Mouse (Mus musculus) liver, adult 2 months (tissue): ENCODE results near the gene Brix1. TPM values are rescaled to one million over a fixed set of nuclear protein-coding genes. Genes with fewer than 3 reads are reported as not detected.

Source experiments
- DNase-seq: peaks from one replicate; pipeline ENCODE4 v3.0.0-alpha.2; 2011; ENCODE audit warnings: low read depth, low spot score; ENCODE audit errors: extremely low read depth
- H3K27ac ChIP-seq: fragments of 200-500 bp; replicated peaks from 2 replicates; pipeline ENCODE4 v1.5.1; 2012; ENCODE audit warnings: low read depth, mild to moderate bottlenecking, control low read depth, inconsistent platforms, low read length; ENCODE audit not compliant: insufficient read depth
- H3K27me3 ChIP-seq: fragments of 200-500 bp; 2 replicates; pipeline ENCODE4 v1.6.1; 2012; ENCODE audit warnings: mild to moderate bottlenecking, moderate library complexity, low read length, inconsistent platforms; ENCODE audit not compliant: control insufficient read depth, insufficient read depth
- H3K36me3 ChIP-seq: fragments of 200-500 bp; 2 replicates; pipeline ENCODE4 v1.6.1; 2012; ENCODE audit warnings: low read length, inconsistent platforms; ENCODE audit not compliant: control insufficient read depth, insufficient read depth
- H3K4me1 ChIP-seq: fragments of 200-500 bp; 2 replicates; pipeline ENCODE4 v1.6.1; 2011; ENCODE audit warnings: low read length; ENCODE audit not compliant: control insufficient read depth, insufficient read depth
- H3K4me3 ChIP-seq: fragments of 200-500 bp; 2 replicates; pipeline ENCODE4 v1.5.1; 2011; ENCODE audit warnings: low read depth, mild to moderate bottlenecking, control low read depth, low read length, moderate library complexity; ENCODE audit not compliant: insufficient read depth
- H3K79me2 ChIP-seq: fragments of 200-500 bp; 2 replicates; pipeline ENCODE4 v1.6.1; 2012; ENCODE audit warnings: inconsistent platforms, mild to moderate bottlenecking, low read length, moderate library complexity; ENCODE audit not compliant: control insufficient read depth, insufficient read depth
- H3K9ac ChIP-seq: fragments of 200-500 bp; 2 replicates; pipeline ENCODE4 v1.6.1; 2012; ENCODE audit warnings: low read depth, mild to moderate bottlenecking, control low read depth, inconsistent platforms, low read length
- CTCF ChIP-seq: fragments of 200-500 bp; IDR thresholded peaks from 2 replicates; pipeline ENCODE4 v1.5.1; 2011; ENCODE audit warnings: low read depth, low read length, control low read depth
- POLR2A ChIP-seq: fragments of 200-500 bp; IDR thresholded peaks from 2 replicates; pipeline ENCODE4 v1.6.1; 2011; ENCODE audit warnings: low read length, control low read depth; ENCODE audit not compliant: insufficient read depth; ENCODE audit errors: extremely low read depth
- WGBS: fragments of 180-500 bp; shearing (Covaris S2); methylation state at CpG from one replicate; pipeline ENCODE4 v1.1.7; 2018; 5-methylcytosine and 5-hydroxymethylcytosine counted together
- polyA plus RNA-seq: library from polyadenylated mRNA; depleted of rRNA; stranded (reverse); fragments of >200 nt; gene quantifications from 2 replicates; pipeline ENCODE4 v1.2.3, GENCODE M21; 2012; rRNA removed
- total RNA-seq: library from RNA; depleted of rRNA; stranded (reverse); fragments of >200 nt; gene quantifications from 2 replicates; pipeline ENCODE4 v1.2.3, GENCODE M21; 2014; rRNA removed

Brix1 gene
- total and polyA plus RNA-seq, 2 experiments, result 1.6 to 8.0 TPM

GRCm38 (mm10) chr15:10442275-10442674, 43.5 kb downstream of the Brix1 start:
- Histone ChIP-seq H3K4me1 (no peaks in the 10 kb centered on the region), H3K27me3 (no peaks in the 10 kb centered on the region), H3K36me3 (peaks cover 26% of the 10 kb centered on the region), H3K79me2 (no peaks in the 10 kb centered on the region), H3K4me3 (no peak overlapping the region), H3K27ac (no peak overlapping the region), H3K9ac (no peak overlapping the region)
- TF ChIP-seq POLR2A, result no peak
- WGBS, result 84% methylated on average over 1 of the region's 1 CpGs
- DNase-seq, result no peak

DNA sequence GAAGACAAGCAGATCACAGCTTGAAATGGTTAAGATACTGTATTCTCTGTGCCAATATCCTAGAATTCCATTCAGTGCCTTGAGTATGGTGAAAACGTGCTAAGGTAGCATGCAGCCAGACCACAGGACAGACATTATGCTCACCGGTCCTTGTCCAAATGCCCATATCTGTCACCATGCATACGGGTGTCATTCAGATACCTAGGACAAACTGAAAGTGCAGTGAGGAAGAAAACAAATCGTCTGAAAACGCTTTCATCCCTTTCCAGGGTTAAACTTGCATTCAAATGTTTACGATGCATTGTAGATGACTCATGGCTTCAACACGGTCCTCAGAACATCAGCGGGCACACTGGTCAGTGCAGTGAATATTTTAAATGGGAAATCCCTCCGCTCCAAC, 44.3 kb downstream of the Brix1 start:
- TF ChIP-seq POLR2A, result no peak
- 86% methylated on average over 9 of the region's 9 CpGs for WGBS

GRCm38 (mm10) chr15:10439963-10440362, 45.8 kb downstream of the Brix1 start:
- peak; percentile 26 for DNase-seq
- no peak overlapping the region for H3K27ac ChIP-seq
- 69% methylated on average over 6 of the region's 6 CpGs for WGBS

More for the DNA sequence above, 44.3 kb downstream of the Brix1 start:
- Histone ChIP-seq H3K9ac (no peak overlapping the region), H3K27ac (no peak overlapping the region), H3K79me2 (no peaks in the 10 kb centered on the region), H3K27me3 (no peaks in the 10 kb centered on the region), H3K4me1 (no peaks in the 10 kb centered on the region), H3K4me3 (no peak overlapping the region), H3K36me3 (peaks cover 21% of the 10 kb centered on the region)
- DNase-seq, result no peak

GRCm38 (mm10) chr15:10436893-10437292, 48.9 kb downstream of the Brix1 start:
- 81% methylated on average over 1 of the region's 1 CpGs for WGBS
- Histone ChIP-seq H3K79me2 (no peaks in the 10 kb centered on the region), H3K9ac (no peak overlapping the region), H3K27me3 (no peaks in the 10 kb centered on the region), H3K4me3 (no peak overlapping the region), H3K36me3 (peaks cover 11% of the 10 kb centered on the region), H3K27ac (no peak overlapping the region), H3K4me1 (no peaks in the 10 kb centered on the region)
- DNase-seq, result no peak
- TF ChIP-seq POLR2A (no peak), CTCF (no peak)

More at GRCm38 (mm10) chr15:10439963-10440362, 45.8 kb downstream of the Brix1 start:
- no peak overlapping the region for H3K4me3 ChIP-seq
- peaks cover 20% of the 10 kb centered on the region for H3K36me3 ChIP-seq
- H3K27me3 ChIP-seq, result no peaks in the 10 kb centered on the region
- no peaks in the 10 kb centered on the region for H3K4me1 ChIP-seq
- H3K79me2 ChIP-seq, result no peaks in the 10 kb centered on the region
- TF ChIP-seq POLR2A (no peak), CTCF (peak; percentile 20; the same call in 1 of the 2 replicates)
- no peak overlapping the region for H3K9ac ChIP-seq

DNA sequence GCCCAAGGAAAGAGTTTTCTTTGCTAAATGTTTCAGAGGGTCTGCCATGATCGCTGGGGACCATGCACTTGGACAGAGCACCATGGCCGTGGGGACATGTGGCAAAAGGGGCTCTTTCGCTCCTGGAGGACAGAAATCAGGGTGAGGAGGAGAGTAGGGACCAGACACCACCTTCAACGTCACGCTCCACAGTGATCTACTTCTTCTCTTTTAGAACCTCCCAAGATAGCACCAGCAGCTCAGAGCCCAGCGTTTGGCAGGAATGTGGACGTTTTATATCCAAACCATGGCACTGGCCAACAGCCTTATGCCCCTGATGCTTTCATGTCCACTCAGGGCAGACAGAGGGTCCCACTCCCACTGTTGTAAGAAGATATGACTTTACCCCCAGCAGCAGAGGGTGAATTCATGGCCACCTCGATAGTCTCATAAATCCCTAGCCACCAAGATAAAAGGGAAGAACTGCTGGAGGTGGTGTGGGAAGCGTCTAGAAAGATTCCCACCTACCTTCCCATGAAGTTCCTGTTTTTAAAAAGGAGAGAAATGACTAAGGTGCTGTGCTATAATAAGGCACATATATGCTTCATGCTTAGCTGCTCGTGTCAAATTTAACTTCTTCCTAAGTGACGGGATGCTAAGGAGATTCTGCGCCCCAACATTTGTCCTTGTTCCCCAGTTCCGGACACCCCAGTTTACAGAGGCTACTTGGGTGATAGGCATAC, 59.0 kb downstream of the Brix1 start:
- H3K27me3 ChIP-seq, result no peaks in the 10 kb centered on the region
- no peaks in the 10 kb centered on the region for H3K36me3 ChIP-seq
- H3K27ac ChIP-seq, result no peak overlapping the region
- no peak overlapping the region for H3K4me3 ChIP-seq
- no peak for TF ChIP-seq POLR2A
- TF ChIP-seq CTCF, result no peak
- H3K9ac ChIP-seq, result no peak overlapping the region
- H3K79me2 ChIP-seq, result no peaks in the 10 kb centered on the region
- no peak for DNase-seq
- H3K4me1 ChIP-seq, result peaks cover under 1% of the 10 kb centered on the region; the same call in 1 of the 2 replicates
- 92% methylated on average over 13 of the region's 13 CpGs for WGBS

GRCm38 (mm10) chr15:10426124-10426523, 59.6 kb downstream of the Brix1 start:
- H3K9ac ChIP-seq, result no peak overlapping the region
- TF ChIP-seq CTCF (no peak), POLR2A (no peak)
- H3K27me3 ChIP-seq, result no peaks in the 10 kb centered on the region
- H3K36me3 ChIP-seq, result no peaks in the 10 kb centered on the region
- H3K4me1 ChIP-seq, result peaks cover 3% of the 10 kb centered on the region; the same call in 1 of the 2 replicates
- no peak for DNase-seq
- no peak overlapping the region for H3K4me3 ChIP-seq
- H3K79me2 ChIP-seq, result no peaks in the 10 kb centered on the region
- H3K27ac ChIP-seq, result no peak overlapping the region
- WGBS, result 89% methylated on average over 6 of the region's 6 CpGs

Other genes with a start within 250 kb of the Brix1 start
- 1.4 and 1.9 TPM in 2 replicates for gene Gm21973, start 160.6 kb downstream of the Brix1 start, total RNA-seq
- 0.59 TPM in 1 of 2 replicates, not detected in the other for gene Gm21973, start 160.6 kb downstream of the Brix1 start, polyA plus RNA-seq
- gene Agxt2, start 127.4 kb downstream of the Brix1 start, total RNA-seq, result 123 and 136 TPM in 2 replicates
- gene Agxt2, start 127.4 kb downstream of the Brix1 start, polyA plus RNA-seq, result 58.0 and 66.4 TPM in 2 replicates
- gene Dnajc21, start 15.4 kb downstream of the Brix1 start, total RNA-seq, result 6.8 and 7.6 TPM in 2 replicates
- 0.76 and 1.3 TPM in 2 replicates for gene Dnajc21, start 15.4 kb downstream of the Brix1 start, polyA plus RNA-seq
- gene Rad1, start 71 bp upstream of the Brix1 start, total RNA-seq, result 4.3 and 6.6 TPM in 2 replicates
- 3.7 and 4.6 TPM in 2 replicates for gene Rad1, start 71 bp upstream of the Brix1 start, polyA plus RNA-seq
- gene Ttc23l, start 72.7 kb upstream of the Brix1 start, total RNA-seq, result not detected in 2 replicates
- gene Ttc23l, start 72.7 kb upstream of the Brix1 start, polyA plus RNA-seq, result not detected in 2 replicates
- 12.4 and 17.1 TPM in 2 replicates for gene Rai14, start 228.7 kb upstream of the Brix1 start, total RNA-seq
- 3.4 and 3.5 TPM in 2 replicates for gene Rai14, start 228.7 kb upstream of the Brix1 start, polyA plus RNA-seq